Mouse (Mus musculus) adrenal gland, postnatal 0 days (tissue): Measurements from ENCODE around the gene Slitrk5. TPM values are rescaled to one million over a fixed set of nuclear protein-coding genes. Genes with fewer than 3 reads are reported as not detected.

Experiments used
- polyA plus RNA-seq: library from polyadenylated mRNA; unstranded; fragments of >200 nt; fragmentation: Nextera tagmentation; extraction: Ambion mirVana; gene quantifications from 2 replicates; pipeline ENCODE4 v1.2.1, GENCODE M21; 2015

Gene Slitrk5
- 0.43 and 1.1 TPM in 2 replicates for polyA plus RNA-seq

GRCm38 (mm10) chr14:111674664-111675147 is at the start of gene Slitrk5:
Gene Slitrk5, plus strand, starts transcription at chr14:111675097.

